Mouse (Mus musculus): ENCODE results near the gene Trim17.

Gene Trim17

DNA sequence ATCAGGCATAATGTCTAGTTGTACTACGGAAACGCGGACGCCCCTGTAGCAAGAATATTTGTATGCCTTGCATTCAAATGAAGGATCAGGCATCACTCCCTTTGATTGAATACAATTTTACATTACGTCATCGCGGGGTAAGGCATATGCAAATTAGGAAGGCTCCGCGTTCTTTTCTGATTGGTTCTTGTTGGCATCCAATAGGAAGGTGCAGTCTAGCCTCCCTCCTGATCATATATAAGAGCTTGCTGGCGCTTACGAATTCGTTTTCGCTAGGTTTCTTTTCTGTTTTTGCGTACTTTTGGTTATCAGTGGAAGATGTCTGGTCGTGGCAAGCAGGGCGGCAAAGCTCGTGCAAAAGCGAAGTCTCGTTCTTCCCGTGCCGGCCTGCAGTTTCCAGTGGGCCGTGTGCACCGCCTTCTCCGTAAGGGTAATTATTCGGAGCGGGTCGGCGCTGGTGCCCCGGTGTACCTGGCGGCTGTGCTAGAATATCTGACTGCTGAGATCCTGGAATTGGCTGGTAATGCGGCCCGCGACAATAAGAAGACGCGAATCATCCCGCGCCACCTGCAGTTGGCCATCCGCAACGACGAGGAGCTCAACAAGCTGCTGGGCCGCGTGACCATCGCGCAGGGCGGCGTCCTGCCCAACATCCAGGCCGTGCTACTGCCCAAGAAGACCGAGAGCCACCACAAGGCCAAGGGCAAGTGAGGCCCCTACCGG, at the start of gene Trim17, which contains the start of gene Hist3h2a:
TSS of gene Trim17 (plus strand) at position 266 of the 723 bp plus-strand sequence.
TSS of gene Hist3h2a (plus strand) at position 266 of the 723 bp plus-strand sequence.
- DNase-seq (ENCODE audit: low spot score in 2 of 2) = peak; percentile 91 to 97

DNA sequence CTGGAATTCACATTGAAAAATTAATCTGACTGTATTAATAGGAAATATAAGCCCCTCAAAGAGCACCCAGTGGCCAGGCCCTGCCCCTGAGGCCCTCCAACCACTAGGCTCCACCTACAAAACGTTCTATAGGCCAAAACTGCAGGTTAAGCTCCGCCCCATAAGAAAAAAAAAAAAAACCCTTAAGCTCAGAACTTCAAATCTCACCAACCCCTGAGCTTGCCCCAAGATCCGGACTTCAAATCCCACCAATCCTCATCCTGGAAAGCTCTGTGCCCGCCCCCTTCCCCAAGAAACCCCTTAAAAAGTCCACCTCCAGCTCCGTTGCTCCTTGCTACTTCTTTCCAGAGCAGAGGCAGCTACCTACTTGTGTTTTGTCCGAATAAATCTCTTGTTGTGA, 49.6 kb upstream of the Trim17 start:
- DNase-seq (ENCODE audit: low spot score in 2 of 2) = peak in 1 of 2 experiments; percentile 46

DNA sequence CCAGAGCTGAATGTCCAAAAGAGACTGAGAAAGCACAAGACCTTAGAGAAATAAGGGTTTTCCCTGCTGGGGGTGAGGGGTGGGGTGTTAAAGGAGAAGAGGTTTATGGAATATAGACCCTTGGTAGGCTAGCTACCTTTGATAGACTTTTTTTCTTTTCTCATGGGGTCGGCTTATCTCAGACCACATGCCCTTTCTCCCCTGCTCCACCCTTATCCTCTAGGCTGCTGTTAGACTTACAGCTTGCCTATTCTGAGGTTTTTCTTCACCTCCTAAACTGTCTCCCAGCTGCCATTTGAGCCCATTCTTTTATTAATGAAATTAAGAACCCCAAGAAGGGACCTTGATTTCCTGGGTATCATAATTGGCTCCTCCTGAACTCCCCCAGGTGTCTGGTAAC, 40.7 kb upstream of the Trim17 start:
- DNase-seq (ENCODE audit: low spot score in 2 of 2) = no peak

DNA sequence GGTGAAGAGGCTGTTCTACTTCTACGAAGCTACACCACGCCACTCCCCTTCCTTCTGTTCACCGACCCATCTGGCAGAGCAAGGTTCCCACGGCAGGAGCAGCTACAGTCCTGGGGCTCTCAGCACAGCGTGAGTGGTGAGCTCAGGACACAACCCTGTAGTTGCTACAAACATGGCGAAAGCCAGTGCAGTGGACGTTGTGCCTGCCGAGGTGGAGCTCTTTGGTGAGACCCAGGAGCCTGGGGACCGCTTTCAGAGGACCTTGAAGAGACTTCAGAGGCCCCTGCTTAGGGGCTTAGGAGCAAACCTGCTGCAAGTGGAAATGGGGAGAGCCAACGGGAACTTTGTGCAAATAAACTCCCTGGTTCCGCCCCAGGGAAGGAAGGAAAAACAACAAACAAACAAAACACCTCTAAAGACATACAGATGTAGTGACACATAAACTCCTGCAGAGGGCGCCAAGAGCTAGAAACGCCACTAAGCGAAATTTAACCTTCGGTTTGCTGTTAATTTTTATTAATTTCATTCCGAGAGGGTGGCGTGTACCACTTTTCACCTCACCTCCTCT, 39.9 kb upstream of the Trim17 start:
- DNase-seq (ENCODE audit: low spot score in 2 of 2) = no peak

DNA sequence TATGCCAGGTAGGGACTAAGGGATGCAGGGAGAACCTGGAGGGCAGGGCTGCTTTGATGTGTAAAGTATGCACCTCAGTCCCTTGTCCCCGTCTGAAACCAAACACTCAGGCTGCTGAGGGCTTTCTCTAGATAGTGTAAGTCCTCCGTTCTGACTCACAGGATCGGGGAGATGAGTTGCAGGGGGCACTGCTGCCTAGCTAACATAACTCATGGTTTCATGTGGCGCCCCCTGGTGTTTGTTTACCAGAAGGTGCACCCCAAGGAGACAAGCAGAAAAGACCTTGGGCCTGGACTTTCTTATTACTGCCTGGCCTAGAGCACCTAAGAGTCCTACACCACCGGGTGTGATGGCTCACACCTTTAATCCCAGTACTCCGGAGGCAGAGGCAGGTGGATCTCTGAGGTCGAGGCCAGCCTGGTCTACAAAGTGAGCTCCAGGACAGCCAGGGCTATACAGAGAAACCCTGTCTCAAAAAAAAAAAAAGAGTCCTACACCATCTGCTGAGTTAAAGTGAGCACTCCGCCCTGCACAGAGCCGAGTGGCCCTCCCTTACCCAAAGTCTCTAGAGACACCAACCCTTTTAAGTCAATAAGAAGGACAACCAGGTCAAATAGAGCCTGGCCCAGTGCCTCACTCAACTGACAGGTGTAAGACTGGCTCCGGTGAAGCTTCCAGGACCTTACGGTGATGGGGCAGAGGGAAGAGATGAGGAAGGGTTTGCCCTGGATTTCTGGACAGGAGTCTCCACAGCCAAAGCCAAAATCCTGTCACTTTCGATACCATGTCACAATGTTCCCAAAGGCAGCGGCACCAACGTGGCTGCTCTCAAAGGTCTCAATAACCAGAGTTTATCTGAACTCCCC, 37.4 kb upstream of the Trim17 start:
- peak; percentile 59 to 82 for DNase-seq (ENCODE audit: low spot score in 2 of 2)

DNA sequence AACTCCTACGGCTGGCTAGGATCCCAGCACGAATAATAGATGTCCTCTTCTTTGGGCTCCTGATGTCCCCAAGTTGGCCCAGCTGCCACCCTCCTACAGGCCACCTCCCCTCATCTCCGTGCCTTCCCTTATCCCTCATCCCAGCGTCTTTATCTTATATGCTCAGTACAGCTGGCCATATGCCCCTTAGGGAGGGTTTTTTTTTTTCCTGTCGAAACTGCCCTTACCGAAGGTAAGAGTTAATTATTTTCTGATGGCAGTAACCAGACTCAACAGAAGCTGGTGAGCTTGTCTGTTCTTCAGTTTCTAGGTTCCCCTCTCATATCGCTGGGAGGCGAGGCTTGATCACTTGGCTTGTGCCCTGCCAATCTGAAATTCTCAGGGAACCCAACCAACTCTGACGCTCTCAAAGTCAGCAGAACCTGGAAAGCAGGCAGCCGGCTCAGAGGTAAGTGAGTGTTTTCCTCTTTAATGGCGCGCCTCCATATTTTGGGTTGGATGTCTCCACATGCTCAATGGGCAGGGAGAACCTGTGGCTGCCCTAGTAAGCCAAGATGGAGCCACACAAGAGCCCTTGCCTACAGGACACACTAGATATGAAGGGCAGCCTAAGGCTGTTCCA, 36.6 kb upstream of the Trim17 start, which contains the start of gene Btnl10:
TSS of gene Btnl10 (plus strand) at position 164 of the 622 bp plus-strand sequence.
- DNase-seq (ENCODE audit: low spot score in 2 of 2) = peak; percentile 51 to 69

DNA sequence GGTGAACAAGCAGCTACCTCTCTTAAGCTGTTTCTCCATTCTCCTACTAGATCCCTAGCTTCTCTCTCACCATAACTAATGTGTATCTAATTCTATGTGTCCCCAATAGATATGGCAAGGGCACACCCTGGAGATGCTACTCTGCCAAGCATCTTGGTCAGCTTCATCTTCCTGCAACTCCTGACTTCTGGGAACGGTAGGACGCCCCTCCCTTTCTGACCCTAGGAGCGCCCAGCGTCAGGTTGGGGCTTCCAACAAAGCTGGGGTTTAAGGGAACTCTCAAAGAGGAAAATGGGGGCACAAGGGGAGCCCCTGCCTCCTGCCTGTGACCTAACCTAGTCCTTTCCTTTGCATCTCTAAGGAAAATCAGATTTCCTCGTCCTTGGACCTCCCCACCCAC, 35.7 kb upstream of the Trim17 start:
- no peak for DNase-seq (ENCODE audit: low spot score in 2 of 2)

DNA sequence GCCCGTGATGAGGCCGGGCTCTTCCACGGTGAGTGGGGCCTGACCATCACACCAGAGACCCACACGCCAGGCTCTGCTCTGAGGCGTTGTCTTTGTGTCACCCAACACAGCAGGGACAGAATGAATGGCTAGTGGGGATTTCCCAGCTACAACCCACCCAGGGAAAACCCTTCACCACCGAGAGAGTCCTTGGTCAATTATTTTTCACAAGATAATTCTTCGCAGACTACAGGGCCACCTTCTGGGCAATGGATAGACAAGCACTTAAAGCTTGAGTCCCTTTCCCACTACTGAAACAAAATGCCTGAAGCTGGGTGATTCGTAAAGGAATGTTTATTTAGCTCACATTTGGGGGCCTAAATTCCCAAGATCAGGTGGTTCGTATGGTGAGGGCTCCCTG, 32.1 kb upstream of the Trim17 start:
- DNase-seq (ENCODE audit: low spot score in 2 of 2) = no peak

DNA sequence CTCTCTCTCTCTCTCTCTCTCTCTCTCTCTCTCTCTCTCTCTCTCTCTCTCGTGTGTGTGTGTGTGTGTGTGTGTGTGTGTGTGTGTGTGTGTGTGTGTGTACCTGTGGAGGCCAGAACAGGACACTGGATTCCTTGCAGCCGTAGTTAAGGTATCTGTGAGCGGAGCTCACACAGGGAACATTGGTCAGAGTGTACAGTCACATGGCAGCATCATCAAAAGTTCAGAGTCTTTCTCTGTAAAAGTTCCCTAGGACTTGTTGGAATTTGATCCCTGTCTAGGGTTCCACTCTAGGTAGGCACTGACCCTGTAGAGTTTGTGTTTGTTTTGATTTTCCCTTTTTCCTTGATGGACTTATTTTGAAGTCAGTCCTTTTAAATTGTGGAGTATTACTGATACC, 27.8 kb upstream of the Trim17 start:
- DNase-seq (ENCODE audit: low spot score in 2 of 2) = no peak

DNA sequence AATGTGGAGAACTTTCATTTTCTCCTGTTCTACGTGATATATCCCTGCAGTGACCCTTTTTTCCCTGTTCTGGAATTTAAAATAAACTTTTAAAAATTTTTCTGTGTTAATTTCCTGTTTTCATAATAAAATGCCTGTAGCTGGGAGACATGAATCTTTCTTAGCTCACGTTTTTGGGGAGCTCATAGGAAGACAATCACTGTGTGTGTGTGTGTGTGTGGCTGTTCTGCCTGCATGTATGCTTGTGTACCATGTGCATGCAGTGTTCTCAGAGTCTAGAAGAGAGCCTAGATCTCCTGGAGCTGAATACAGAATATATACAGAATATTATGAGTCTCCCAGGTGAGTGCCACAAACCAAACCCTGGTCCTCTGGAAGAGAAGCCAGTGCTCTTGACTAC, 27.4 kb upstream of the Trim17 start:
- no peak for DNase-seq (ENCODE audit: low spot score in 2 of 2)

DNA sequence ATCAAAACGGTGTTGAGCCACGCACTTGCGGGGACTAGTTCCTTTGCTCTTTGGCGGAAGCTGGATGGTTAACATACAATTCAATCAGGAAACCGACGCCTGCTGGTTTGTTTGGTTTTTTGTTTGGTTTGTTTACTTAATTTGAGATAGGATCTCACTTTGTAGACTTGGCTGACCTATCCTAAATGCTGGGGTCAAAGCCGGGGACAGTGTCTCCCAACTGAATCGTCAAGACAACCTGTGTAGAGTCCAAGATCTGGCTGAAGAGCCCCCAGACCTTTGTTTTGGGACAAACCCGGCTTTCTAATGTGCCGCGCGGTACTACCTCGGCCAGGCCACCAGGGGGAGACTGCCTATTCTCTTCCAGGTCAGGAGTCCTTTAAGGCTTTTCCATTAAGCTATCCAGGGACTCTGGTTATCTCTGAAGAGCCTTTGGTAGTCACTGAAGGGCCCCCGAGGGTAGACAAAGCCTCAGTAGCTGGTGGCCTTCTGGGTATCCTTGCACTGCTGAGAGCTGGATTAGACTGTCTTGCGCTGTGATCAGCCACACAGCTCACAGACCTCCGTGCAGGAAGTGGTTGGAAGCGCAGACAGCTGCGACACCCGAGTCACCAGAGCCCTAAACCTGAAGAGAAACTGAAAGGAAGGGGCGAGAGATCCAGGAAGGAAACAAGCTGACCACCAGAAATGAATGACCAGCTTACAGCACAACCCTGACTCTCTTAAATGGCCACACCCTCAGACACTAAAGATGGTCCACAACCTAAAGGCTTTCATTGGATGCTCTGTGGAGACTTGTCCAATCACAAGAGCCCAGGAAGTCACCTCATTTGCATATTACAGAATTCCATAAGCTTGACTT, 26.5 kb upstream of the Trim17 start:
- DNase-seq (ENCODE audit: low spot score in 2 of 2) = peak; percentile 75 to 79

DNA sequence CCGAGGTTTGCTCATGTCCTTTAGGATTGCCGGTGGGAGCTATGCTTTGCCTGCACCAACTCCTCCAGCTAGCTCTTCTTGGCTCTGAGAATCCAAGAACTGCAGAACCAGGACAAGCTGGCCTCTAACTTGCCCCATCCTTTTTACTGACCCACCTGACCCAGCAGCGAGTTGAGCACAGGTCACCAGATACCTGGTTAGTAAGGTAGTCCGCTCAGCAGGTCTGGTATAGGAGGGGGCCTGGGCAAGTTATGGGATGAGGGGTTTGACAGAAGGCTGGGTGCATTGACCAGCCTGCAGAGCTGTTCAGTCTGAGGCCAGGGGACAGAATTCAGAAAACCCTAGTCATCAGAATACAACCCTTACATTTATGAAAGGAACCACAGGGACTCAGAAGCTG, 25.4 kb upstream of the Trim17 start:
- DNase-seq (ENCODE audit: low spot score in 2 of 2) = no peak

DNA sequence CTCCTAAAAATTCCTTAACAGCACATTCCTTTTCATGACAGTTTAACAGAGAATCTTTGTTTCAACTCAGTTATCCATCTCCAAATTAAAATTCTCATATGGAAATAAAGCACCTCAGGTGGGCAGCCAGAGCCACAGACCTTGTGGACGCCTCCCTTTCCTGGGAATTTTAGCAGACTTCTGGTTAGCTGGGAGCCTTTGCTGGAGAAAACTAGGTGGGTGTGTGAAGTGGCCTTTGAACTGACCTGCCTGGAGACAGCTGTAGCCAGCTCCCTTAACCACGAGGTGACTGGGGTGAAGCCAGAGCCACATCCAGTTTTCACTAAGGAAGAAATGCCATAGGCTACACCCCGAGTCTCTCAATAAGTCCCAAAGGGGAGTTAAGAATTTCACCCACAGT, 24.8 kb upstream of the Trim17 start:
- no peak for DNase-seq (ENCODE audit: low spot score in 2 of 2)

DNA sequence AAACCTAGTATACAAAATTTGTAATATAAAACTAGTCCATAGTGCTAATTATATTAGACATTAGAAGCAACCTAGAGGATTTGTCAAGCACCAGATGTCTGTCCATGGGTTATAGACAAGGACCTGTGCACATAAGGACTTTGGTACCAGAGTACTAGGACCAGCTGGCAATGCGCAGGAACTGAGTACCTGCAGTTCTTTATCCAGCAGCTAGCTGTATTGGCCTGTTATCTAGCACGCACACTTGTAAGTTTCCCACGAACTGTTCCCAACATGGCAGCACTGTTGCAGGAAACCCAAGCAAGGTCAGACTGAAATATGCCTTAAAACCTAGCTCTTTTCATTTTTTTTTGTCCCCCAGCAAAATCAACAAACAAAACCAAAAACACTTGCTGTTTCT, 24.2 kb upstream of the Trim17 start:
- DNase-seq (ENCODE audit: low spot score in 2 of 2) = no peak

DNA sequence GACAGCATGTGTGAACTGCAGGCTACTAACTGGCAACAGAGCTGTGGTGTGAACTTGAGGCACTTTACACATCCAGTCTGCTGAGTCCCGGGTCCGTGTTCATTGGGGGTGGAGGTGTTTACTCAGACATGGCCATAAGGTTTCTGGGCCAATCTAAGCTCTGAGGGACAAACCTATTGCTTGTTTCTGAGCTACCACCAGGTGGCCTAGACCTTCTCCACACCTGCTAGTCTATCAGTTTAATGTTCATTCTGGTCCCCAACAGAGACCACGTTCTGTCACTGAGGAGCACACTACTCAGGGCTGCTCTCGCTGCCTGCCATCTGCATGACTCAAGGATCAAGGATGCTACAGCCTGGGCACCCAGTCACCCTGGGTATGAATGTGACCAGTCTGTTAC, 22.9 kb upstream of the Trim17 start:
- no peak for DNase-seq (ENCODE audit: low spot score in 2 of 2)

DNA sequence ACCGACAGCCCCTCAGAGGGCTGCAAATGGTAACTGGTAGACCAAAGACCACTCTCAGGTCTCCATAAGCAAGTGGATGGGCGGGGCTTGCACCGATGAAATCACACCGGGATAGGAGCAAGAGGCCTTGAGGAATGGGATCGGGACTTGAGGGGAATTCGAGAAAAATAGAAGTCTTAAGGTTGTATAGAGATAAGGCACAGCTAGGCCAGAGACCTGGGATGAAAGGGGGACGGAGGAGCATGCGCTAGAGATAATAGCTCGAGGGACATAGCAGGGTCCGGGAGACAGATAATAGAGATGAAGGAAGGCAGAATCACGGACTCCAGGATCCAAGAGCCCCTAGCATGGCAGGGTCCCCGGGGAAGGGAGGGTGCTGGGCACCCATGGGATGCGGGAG, 16.6 kb upstream of the Trim17 start:
- DNase-seq (ENCODE audit: low spot score in 2 of 2) = no peak

DNA sequence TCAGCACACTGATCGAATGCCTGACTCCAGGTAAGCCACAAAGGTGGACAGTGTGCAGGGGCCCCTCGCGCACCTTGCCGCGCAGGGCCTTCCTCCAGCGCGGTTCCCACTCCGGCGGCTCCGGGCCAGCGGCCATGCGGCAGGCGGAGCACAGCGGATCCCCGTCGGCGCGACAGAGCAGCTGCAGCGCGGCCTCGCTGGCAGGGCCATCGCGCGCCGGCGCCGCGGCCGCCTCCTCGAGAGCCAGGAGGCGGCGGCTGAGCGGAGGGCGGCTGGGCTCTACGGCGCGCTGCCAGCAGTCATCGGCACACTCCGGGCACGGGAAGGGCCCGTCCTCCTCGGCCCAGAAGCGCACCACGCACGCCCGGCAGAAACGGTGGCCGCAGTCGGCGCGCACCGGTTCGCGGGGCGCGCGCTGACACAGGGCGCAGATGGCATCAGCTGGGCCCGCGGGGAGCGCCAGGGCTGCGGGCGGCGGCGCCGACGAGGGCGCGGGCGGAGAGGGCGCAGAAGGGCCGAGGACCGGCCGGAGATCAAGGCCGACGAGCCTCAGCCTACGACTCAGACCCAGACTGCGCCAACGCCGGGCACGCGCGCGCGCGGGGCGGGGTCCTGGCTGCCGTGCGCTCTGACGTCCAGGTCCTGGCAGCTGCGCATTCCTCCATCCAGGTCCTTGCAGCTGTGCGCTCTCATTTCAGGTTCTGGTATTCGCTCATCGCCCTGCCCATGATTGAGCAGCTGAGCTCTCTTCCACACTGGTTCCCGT, 16.0 kb upstream of the Trim17 start, which contains the start of gene Rnf187:
TSS of gene Rnf187 (minus strand) at position 595 of the 766 bp plus-strand sequence.
- DNase-seq (ENCODE audit: low spot score in 2 of 2) = peak; percentile 89 to 90

DNA sequence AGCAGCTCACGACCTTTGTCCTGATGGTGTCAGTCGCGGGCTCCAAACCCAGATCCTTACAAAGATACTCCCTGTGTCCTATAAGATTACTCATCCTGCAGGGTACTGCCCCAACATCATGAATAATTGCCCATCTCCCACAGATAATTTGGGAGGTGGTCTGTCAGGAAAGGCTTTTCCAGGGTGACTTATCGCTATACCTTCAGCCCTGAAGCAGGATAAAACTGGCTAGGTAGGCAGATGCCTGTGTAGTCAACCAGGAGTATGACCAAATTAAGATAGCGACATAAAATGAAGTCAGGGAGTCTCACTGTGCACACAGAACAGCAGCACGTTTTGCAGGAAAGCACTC, 15.4 kb upstream of the Trim17 start:
- no peak for DNase-seq (ENCODE audit: low spot score in 2 of 2)

DNA sequence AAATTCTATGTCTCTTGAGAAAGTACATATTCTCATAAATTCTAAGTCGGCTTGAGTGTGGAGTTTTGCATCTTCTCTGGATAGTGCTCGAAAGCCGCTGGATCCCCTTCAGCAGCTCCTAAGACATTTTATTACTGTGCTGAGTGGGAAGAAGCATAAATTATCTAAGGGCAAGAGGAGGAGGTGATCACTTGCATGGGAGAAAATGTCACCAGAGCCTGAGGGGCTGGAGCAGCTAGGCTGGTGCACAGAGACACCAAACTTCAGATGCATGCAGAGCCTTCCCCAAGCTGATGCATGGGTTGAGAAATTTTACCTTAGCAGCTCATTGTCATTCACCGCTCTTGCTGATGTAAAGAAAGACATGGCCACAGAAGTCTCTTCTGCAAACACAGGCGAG, 10.3 kb upstream of the Trim17 start:
- no peak for DNase-seq (ENCODE audit: low spot score in 2 of 2)

DNA sequence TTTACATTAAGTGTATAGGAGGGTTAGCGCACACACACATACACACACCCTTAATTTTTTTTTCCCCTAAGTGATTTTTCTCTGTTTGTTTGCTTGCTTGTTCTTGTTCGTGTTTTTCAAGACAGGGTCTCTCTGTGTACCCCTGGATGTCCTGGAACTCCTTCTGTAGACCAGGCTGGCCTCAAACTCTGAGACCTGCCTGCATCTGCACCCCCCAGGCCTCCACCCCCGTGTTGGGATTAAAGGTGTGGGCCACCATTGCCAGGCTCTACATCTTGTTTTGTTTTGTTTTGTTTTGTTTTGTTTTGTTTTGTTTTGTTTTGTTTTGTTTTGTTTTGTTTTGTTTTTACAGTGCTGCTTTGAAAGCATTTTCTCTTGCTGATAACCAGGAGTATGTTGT, 7.2 kb upstream of the Trim17 start:
- no peak for DNase-seq (ENCODE audit: low spot score in 2 of 2)

Measured in spleen, postnatal 36 days (tissue).